Mouse (Mus musculus) neural tube, embryonic 15.5 days (tissue): ENCODE measurements around the gene Ifrd1. TPM values are rescaled to one million over a fixed set of nuclear protein-coding genes. Genes with fewer than 3 reads are reported as not detected.
"Not testable (repeated sequence)": the region's sequence is repeated elsewhere in the genome, so short reads cannot be mapped to it uniquely, and the experiment has no call there.

ENCODE experiments used
- ATAC-seq: fragments of 200-750 bp; cut with Nextera tagmentation; 2 replicates; pipeline ENCODE4 v1.8.0; 2017; ENCODE audit warnings: mild to moderate bottlenecking, moderate TSS enrichment, moderate library complexity; ENCODE audit not compliant: low FRiP score
- H3K27ac ChIP-seq: fragments of 300-500 bp; sonication (generic); replicated peaks from 2 replicates; pipeline ENCODE4 v1.5.1; 2015; ENCODE audit warnings: mild to moderate bottlenecking, inconsistent platforms
- H3K27me3 ChIP-seq: fragments of 300-500 bp; sonication (generic); replicated peaks from 2 replicates; pipeline ENCODE4 v1.6.1; 2015; ENCODE audit warnings: inconsistent platforms
- H3K36me3 ChIP-seq: fragments of 300-500 bp; sonication (generic); 2 replicates; pipeline ENCODE4 v1.6.1; 2015; ENCODE audit warnings: inconsistent platforms
- H3K4me1 ChIP-seq: fragments of 300-500 bp; sonication (generic); 2 replicates; pipeline ENCODE4 v1.6.1; 2015; ENCODE audit warnings: inconsistent platforms
- H3K4me2 ChIP-seq: fragments of 300-500 bp; sonication (generic); 2 replicates; pipeline ENCODE4 v1.6.1; 2015; ENCODE audit warnings: inconsistent platforms, mild to moderate bottlenecking, moderate library complexity
- H3K4me3 ChIP-seq: fragments of 300-500 bp; sonication (generic); replicated peaks from 2 replicates; pipeline ENCODE4 v1.5.1; 2015; ENCODE audit warnings: mild to moderate bottlenecking, inconsistent platforms
- H3K9ac ChIP-seq: fragments of 300-500 bp; sonication (generic); replicated peaks from 2 replicates; pipeline ENCODE4 v1.6.1; 2015; ENCODE audit warnings: mild to moderate bottlenecking, inconsistent platforms
- H3K9me3 ChIP-seq: fragments of 300-500 bp; sonication (generic); replicated peaks from 2 replicates; pipeline ENCODE4 v1.6.1; 2016; ENCODE audit warnings: inconsistent platforms
- WGBS: fragments of 180-500 bp; shearing (Covaris S2); methylation state at CpG from one replicate; pipeline ENCODE4 v1.1.7; 2015; ENCODE audit warnings: mixed read lengths; 5-methylcytosine and 5-hydroxymethylcytosine counted together
- polyA plus RNA-seq: library from polyadenylated mRNA; unstranded; fragments of >200 nt; fragmentation: Nextera tagmentation; extraction: Ambion mirVana; gene quantifications from 2 replicates; pipeline ENCODE4 v1.2.1, GENCODE M21; 2015

Gene Ifrd1
- polyA plus RNA-seq, 1 experiment from 2014 or later = 145 TPM

DNA sequence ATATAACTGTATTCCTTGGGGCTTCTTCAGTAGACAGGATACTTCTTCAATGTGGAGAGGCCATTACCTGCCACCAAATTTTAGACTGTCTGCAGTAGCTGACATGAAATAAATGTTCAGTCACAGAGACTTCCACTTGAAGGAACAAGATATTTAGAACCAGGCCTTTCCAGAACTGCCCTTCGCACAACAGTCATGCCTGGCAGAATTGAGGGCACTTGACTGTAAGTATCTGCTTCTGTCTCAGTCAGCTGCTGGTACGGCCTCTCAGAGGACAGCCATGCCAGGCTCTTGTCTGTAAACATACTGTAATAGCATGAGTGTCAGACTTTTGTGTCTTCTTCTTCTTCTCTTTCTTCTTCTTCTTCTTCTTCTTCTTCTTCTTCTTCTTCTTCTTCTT lies 8.2 kb upstream of the Ifrd1 start:
- H3K4me2 ChIP-seq = no peak overlapping the region
- H3K4me3 ChIP-seq = no peak overlapping the region
- WGBS = 90% methylated on average over 2 of the region's 2 CpGs
- no peaks in the 10 kb centered on the region for H3K4me1 ChIP-seq
- H3K36me3 ChIP-seq = no peaks in the 10 kb centered on the region
- no peak overlapping the region for H3K9ac ChIP-seq
- no peak for ATAC-seq
- H3K9me3 ChIP-seq = no peaks in the 10 kb centered on the region
- H3K27me3 ChIP-seq = no peaks in the 10 kb centered on the region
- H3K27ac ChIP-seq = no peak overlapping the region

DNA sequence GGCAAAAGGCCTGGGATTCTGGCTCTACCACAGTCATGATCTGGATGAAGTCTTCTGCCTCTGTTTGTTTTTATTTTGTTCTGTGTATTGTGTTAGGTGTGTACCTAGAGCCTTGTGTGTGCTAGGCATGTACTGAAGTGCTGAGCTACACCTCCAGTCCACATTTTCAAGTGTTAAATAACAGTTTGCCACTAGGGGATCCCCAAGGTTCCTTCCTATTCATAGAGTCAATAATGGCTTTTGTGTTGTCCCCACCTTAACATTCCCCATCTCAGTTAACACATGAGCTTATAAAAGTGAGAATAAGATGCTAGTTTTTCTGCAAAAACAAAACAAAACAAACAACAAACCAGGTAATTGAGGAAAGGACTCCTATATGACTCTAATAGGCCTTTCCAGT lies 7.7 kb upstream of the Ifrd1 start:
- no peaks in the 10 kb centered on the region for H3K36me3 ChIP-seq
- no peak overlapping the region for H3K9ac ChIP-seq
- no peaks in the 10 kb centered on the region for H3K27me3 ChIP-seq
- H3K9me3 ChIP-seq = no peaks in the 10 kb centered on the region
- no peak overlapping the region for H3K4me3 ChIP-seq
- H3K27ac ChIP-seq = no peak overlapping the region
- ATAC-seq = no peak
- no peaks in the 10 kb centered on the region for H3K4me1 ChIP-seq
- H3K4me2 ChIP-seq = no peak overlapping the region

- not testable (repeated sequence) for H3K27me3 ChIP-seq, H3K9me3 ChIP-seq, ATAC-seq, H3K36me3 ChIP-seq, H3K4me1 ChIP-seq, H3K27ac ChIP-seq, H3K4me3 ChIP-seq, H3K4me2 ChIP-seq, H3K9ac ChIP-seq
- WGBS = 90% methylated on average over 4 of the region's 4 CpGs
Measured at GRCm38 (mm10) chr12:40255310-40255709, 7.0 kb upstream of the Ifrd1 start.

DNA sequence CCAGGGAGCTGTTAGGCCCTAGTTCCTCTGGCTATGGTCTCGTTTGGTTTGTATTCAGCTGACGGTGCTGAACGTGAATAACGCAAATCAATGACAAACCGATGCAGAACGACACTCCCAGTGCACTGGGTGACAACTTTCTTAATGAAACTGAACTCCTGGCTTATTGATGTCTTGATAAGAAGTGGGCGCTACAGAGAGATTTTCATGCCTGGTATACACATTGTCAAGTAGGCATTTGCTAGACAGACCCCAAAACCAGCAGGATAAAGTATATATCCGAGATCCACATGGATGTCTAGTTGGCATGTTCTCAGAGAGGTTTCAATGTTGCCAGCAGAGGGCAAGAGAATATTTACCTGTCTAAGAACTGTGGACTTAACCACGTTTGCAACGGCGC lies 6.4 kb upstream of the Ifrd1 start:
- H3K9ac ChIP-seq = no peak overlapping the region
- ATAC-seq = no peak
- H3K27me3 ChIP-seq = no peaks in the 10 kb centered on the region
- no peak overlapping the region for H3K4me3 ChIP-seq
- WGBS = 89% methylated on average over 11 of the region's 11 CpGs
- H3K27ac ChIP-seq = no peak overlapping the region
- H3K36me3 ChIP-seq = no peaks in the 10 kb centered on the region
- no peaks in the 10 kb centered on the region for H3K9me3 ChIP-seq
- no peaks in the 10 kb centered on the region for H3K4me1 ChIP-seq
- no peak overlapping the region for H3K4me2 ChIP-seq

- Histone ChIP-seq H3K4me2 (no peak overlapping the region), H3K4me3 (no peak overlapping the region), H3K4me1 (no peaks in the 10 kb centered on the region), H3K27me3 (no peaks in the 10 kb centered on the region), H3K27ac (no peak overlapping the region), H3K36me3 (no peaks in the 10 kb centered on the region), H3K9me3 (no peaks in the 10 kb centered on the region), H3K9ac (no peak overlapping the region)
- WGBS = 91% methylated on average over 5 of the region's 5 CpGs
- no peak for ATAC-seq
Measured at GRCm38 (mm10) chr12:40253241-40253640, 4.9 kb upstream of the Ifrd1 start.

DNA sequence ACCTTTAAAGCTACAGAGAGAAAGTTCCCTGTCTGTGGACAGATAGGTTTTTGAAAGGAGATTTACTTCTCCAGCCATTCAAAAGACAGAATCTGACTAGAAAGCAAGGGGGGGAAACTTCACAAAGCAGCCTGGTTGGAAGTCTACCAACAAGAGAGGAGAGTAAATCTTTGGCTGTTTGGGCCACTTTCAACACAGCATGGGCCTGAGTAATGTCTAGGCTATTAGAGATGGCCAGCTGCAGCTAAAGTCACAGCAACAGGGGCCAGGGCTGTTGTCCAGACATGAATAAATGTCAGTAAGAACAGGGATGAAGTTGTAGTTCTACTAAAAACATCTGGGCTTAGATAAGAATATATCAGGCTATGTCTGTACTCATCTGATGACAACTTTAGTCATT lies 2.0 kb upstream of the Ifrd1 start:
- Histone ChIP-seq H3K9ac (no peak overlapping the region), H3K27ac (no peak overlapping the region), H3K9me3 (no peaks in the 10 kb centered on the region), H3K36me3 (no peaks in the 10 kb centered on the region), H3K4me3 (no peak overlapping the region), H3K4me1 (0 out of 2 replicates have a peak, but pooled peaks cover 4% of the 10 kb centered on the region), H3K4me2 (no peak overlapping the region), H3K27me3 (no peaks in the 10 kb centered on the region)
- ATAC-seq = peak; percentile 62; the same call in 1 of the 2 replicates

- 76% methylated on average over 6 of the region's 6 CpGs for WGBS
Measured at GRCm38 (mm10) chr12:40247976-40248375, 328 bp downstream of the Ifrd1 start.

DNA sequence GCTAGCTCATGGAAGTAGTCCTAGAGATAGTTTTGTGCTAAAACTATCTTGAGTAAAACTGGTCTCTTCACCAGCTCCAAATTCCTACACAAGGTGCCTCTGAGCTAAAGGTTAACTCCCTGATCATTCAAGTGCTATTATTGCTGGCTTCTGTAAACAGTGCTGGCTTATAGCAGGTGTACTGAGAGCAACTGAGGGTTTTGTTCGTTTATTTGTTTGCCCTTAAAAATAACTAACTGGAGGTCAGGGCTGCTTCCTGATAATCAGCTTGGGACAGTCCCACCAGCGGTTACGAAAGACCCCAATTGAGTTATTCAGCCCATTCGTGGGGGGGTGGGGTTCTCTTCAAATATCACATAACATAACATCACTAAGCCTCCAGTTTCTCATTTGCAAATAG lies 920 bp downstream of the Ifrd1 start:
- H3K4me3 ChIP-seq = no peak overlapping the region
- WGBS = 81% methylated on average over 4 of the region's 4 CpGs
- no peak overlapping the region for H3K9ac ChIP-seq
- H3K4me2 ChIP-seq = no peak overlapping the region
- no peaks in the 10 kb centered on the region for H3K9me3 ChIP-seq
- no peak for ATAC-seq
- H3K27me3 ChIP-seq = no peaks in the 10 kb centered on the region
- no peak overlapping the region for H3K27ac ChIP-seq
- no peaks in the 10 kb centered on the region for H3K36me3 ChIP-seq
- H3K4me1 ChIP-seq = peaks cover 8% of the 10 kb centered on the region; the same call in 1 of the 2 replicates

More at GRCm38 (mm10) chr12:40247976-40248375, 328 bp downstream of the Ifrd1 start:
- Histone ChIP-seq H3K9ac (no peak overlapping the region), H3K27me3 (no peaks in the 10 kb centered on the region), H3K9me3 (no peaks in the 10 kb centered on the region), H3K36me3 (no peaks in the 10 kb centered on the region), H3K4me2 (no peak overlapping the region), H3K27ac (no peak overlapping the region), H3K4me3 (no peak overlapping the region), H3K4me1 (peaks cover 8% of the 10 kb centered on the region; the same call in 1 of the 2 replicates)
- ATAC-seq = no peak

DNA sequence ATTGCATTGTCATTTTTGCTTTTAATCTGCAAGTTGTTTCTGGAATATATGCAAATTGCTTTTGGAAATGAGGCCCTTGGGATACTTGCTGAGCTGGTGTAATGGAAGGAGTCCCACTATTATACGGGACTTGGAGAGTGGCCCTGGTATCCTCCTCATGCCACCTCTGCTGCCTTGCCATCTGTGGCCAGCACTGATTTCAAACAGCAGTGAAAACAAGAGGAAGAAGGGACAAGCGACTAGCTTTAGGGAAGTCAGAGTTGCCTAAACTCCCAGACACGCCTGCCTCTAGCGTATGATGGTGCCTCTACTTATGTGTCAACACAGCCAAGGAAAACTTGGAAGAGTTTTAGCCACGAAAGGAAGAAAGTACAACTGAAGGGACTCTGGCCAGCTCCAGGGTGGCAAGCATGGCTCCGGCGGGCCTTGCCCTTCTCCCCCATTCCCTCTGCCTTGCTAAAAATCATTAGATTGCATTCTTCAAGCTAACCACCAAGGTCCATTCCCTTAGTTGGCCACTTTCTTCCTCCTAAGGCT lies 2.8 kb downstream of the Ifrd1 start:
- Histone ChIP-seq H3K4me2 (no peak overlapping the region), H3K4me3 (no peak overlapping the region), H3K9ac (no peak overlapping the region), H3K4me1 (peaks cover 8% of the 10 kb centered on the region; the same call in 1 of the 2 replicates), H3K27ac (no peak overlapping the region), H3K9me3 (no peaks in the 10 kb centered on the region), H3K27me3 (no peaks in the 10 kb centered on the region), H3K36me3 (no peaks in the 10 kb centered on the region)
- ATAC-seq = no peak
- WGBS = 85% methylated on average over 7 of the region's 7 CpGs

DNA sequence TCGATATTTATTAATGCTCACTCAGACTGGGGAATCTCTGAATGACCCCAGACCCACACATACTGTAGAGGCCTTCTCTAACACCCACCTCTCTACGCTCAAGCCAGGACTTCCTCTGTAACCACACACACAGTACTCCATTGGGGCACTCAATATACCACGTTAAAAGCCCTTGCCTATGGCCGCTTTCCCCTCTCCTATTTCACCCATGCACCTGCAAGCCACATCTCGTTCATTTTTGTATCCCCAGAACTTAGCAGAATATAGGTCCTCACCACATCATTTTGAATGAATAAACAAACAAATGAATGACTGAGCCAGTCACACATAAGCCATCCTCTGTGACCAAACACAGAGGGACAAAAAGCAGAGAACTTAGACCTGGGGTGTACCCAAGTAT lies 3.4 kb downstream of the Ifrd1 start:
- Histone ChIP-seq H3K4me3 (no peak overlapping the region), H3K36me3 (no peaks in the 10 kb centered on the region), H3K4me2 (no peak overlapping the region), H3K27ac (no peak overlapping the region), H3K27me3 (no peaks in the 10 kb centered on the region), H3K9me3 (no peaks in the 10 kb centered on the region), H3K4me1 (peaks cover 8% of the 10 kb centered on the region; the same call in 1 of the 2 replicates), H3K9ac (no peak overlapping the region)
- WGBS = 87% methylated on average over 5 of the region's 5 CpGs
- no peak for ATAC-seq

GRCm38 (mm10) chr12:40243821-40244221 lies 4.5 kb downstream of the Ifrd1 start:
- Histone ChIP-seq H3K27me3 (no peaks in the 10 kb centered on the region), H3K4me3 (no peak overlapping the region), H3K27ac (no peak overlapping the region), H3K4me2 (peak overlapping the region; percentile 13; the same call in 1 of the 2 replicates), H3K9ac (no peak overlapping the region), H3K4me1 (peaks cover 8% of the 10 kb centered on the region; the same call in 1 of the 2 replicates), H3K36me3 (no peaks in the 10 kb centered on the region), H3K9me3 (no peaks in the 10 kb centered on the region)
- ATAC-seq = no peak
- WGBS = 52% methylated on average over 11 of the region's 11 CpGs

DNA sequence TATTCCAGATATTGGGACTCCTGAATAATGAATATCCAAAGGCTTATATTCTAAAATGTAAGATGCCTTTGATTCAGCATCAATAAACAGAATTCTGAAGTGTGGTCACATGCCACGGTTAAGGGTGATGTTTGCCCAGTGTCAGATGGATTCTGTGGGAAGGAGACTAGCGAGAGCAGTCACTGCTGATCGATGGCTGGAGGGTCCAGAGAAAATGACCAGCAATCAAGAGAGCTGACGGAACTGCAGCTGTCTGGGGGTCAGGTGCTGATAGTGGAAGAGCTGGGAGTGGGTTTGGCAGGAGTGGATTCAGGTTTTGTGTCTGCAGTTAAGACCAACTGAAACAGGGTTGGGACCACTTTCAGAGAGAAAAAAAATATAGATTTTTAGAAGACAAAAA lies 5.1 kb downstream of the Ifrd1 start:
- H3K4me1 ChIP-seq = peaks cover 8% of the 10 kb centered on the region; the same call in 1 of the 2 replicates
- H3K4me3 ChIP-seq = no peak overlapping the region
- no peak for ATAC-seq
- no peaks in the 10 kb centered on the region for H3K36me3 ChIP-seq
- WGBS = 65% methylated on average over 4 of the region's 4 CpGs
- no peak overlapping the region for H3K27ac ChIP-seq
- no peaks in the 10 kb centered on the region for H3K27me3 ChIP-seq
- no peaks in the 10 kb centered on the region for H3K9me3 ChIP-seq
- no peak overlapping the region for H3K9ac ChIP-seq
- no peak overlapping the region for H3K4me2 ChIP-seq

DNA sequence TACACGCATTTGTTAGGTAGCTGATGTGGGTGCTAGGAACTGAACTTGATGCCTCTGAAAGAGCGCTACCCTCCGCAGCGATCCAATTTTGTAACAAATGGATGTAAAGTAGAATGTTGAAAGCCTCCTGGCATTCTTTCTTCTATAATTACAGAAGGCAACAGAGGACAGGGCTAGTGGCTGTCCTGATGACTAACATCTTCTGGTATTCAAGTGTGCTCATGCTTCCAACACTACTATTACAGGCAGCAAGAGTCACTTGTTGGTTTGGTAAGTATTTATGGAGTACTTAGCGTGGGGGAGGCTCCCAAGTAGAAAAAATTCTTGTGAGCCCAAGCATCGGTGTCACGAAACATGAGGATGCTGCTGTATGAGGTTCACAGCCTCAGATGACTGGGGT lies 9.1 kb downstream of the Ifrd1 start:
- no peak overlapping the region for H3K4me3 ChIP-seq
- WGBS = 97% methylated on average over 7 of the region's 7 CpGs
- H3K9me3 ChIP-seq = no peaks in the 10 kb centered on the region
- H3K4me1 ChIP-seq = peaks cover 4% of the 10 kb centered on the region; the same call in 1 of the 2 replicates
- H3K27ac ChIP-seq = no peak overlapping the region
- no peak for ATAC-seq
- H3K4me2 ChIP-seq = no peak overlapping the region
- H3K36me3 ChIP-seq = no peaks in the 10 kb centered on the region
- no peak overlapping the region for H3K9ac ChIP-seq
- H3K27me3 ChIP-seq = no peaks in the 10 kb centered on the region
